In the genomic region with DNA sequence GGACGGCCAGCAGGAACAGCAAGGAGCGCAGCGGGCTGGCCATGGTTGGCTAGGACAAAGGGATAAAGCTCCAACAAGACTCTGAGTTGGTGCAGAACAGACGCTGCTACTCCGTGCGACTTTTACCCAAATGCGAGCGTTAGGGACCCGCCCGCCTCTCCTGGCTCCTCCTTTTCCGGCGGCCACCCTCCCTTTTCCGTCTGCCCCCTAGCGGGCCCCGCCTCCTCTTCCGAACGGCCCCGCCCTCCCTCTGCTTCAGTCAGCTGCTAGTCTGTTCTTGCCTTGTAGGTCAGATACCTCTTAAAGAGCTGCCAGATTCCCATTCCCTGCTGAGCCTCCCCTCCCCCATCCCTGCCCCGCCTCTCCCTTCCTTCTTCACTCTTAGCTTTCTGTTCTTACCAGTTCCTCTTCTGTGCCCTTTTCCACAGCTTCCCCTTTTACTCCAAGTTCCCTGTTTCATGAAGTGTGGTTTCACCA, we compare ENCODE assay signal across 8 mouse cellular contexts. TPM values are rescaled to one million over a fixed set of nuclear protein-coding genes. Genes with fewer than 3 reads are reported as not detected.
DNase-seq lines count a peak whose midpoint lies in the region; ATAC-seq and TF ChIP-seq lines count a peak whose summit lies in the region.

A gene (minus strand): TSS at position 358 of the 477 bp plus-strand sequence.

- no peaks in the 10 kb centered on the region; a peak in 2 of 4 replicates for H3K27me3 ChIP-seq in MEL (ENCODE audit: control insufficient read depth in 1 of 2, insufficient read depth in 2 of 2, low read length in 2 of 2)
- no peaks in the 10 kb centered on the region for H3K27me3 ChIP-seq in hindbrain, embryonic 10.5 days (ENCODE audit: insufficient read depth, poor library complexity, severe bottlenecking)
- no peaks in the 10 kb centered on the region for H3K27me3 ChIP-seq in lung, postnatal 0 days (replicated peaks; ENCODE audit: insufficient read depth, low read length)

- H3K79me2 ChIP-seq in MEL (ENCODE audit: control insufficient read depth, insufficient read depth, low read length, poor library complexity): peaks cover 11% of the 10 kb centered on the region

- peaks cover 0 to 11% of the 10 kb centered on the region in 2 experiments; a peak in 3 of 4 replicates for H3K4me1 ChIP-seq in MEL (ENCODE audit: control insufficient read depth in 1 of 2, insufficient read depth in 2 of 2, low read length in 2 of 2)
- H3K4me1 ChIP-seq in hindbrain, embryonic 10.5 days (replicated peaks): peaks cover 42% of the 10 kb centered on the region
- H3K4me1 ChIP-seq in lung, postnatal 0 days (ENCODE audit: insufficient read depth, low read depth, low read length): peaks cover 22% of the 10 kb centered on the region; the same call in 1 of the 2 replicates

- TF ChIP-seq EP300 in MEL (IDR thresholded peaks at IDR 0.05; ENCODE audit: low read depth in 1 of 2, low read length in 2 of 2): peak; percentile 59 to 64
- 0 out of 2 replicates have a peak, but pooled peaks have one; percentile 26 for TF ChIP-seq EP300 in lung, postnatal 0 days (IDR thresholded peaks at IDR 0.05)

- no peaks in the 10 kb centered on the region for H3K9me3 ChIP-seq in MEL (replicated peaks; ENCODE audit: insufficient read depth, low read length)
- H3K9me3 ChIP-seq in hindbrain, embryonic 10.5 days: no peaks in the 10 kb centered on the region
- no peaks in the 10 kb centered on the region for H3K9me3 ChIP-seq in lung, postnatal 0 days (ENCODE audit: low read length)

- peaks cover 0 to 2% of the 10 kb centered on the region in 2 experiments; a peak in 1 of 4 replicates for H3K36me3 ChIP-seq in MEL (ENCODE audit: control insufficient read depth in 1 of 2, insufficient read depth in 2 of 2, low read length in 2 of 2)
- H3K36me3 ChIP-seq in hindbrain, embryonic 10.5 days: peaks cover 29% of the 10 kb centered on the region
- H3K36me3 ChIP-seq in lung, postnatal 0 days (ENCODE audit: insufficient read depth, low read length): peaks cover 4% of the 10 kb centered on the region; the same call in 1 of the 2 replicates

- no peak for TF ChIP-seq CTCF in MEL (IDR thresholded peaks at IDR 0.05 in 2 of 3, conservative IDR thresholded peaks at IDR 0.05 in 1 of 3; ENCODE audit: control insufficient read depth in 1 of 3, insufficient read depth in 1 of 3, low read depth in 2 of 3, low read length in 3 of 3, poor library complexity in 1 of 3, severe bottlenecking in 1 of 3)
- TF ChIP-seq CTCF in lung, postnatal 0 days (IDR thresholded peaks at IDR 0.05): peak; percentile 52

- TF ChIP-seq POLR2A in MEL (IDR thresholded peaks at IDR 0.05; ENCODE audit: control insufficient read depth in 1 of 2, insufficient read depth in 1 of 2, low read depth in 1 of 2, low read length in 2 of 2, poor library complexity in 1 of 2): peak; percentile 64 to 78

- peak within 1 kb of the TSS; percentile 77 for H3K9ac ChIP-seq in MEL (ENCODE audit: control insufficient read depth, low read depth, low read length, poor library complexity, severe bottlenecking)
- peak within 1 kb of the TSS; percentile 80 for H3K9ac ChIP-seq in lung, postnatal 0 days (replicated peaks; ENCODE audit: low read depth)

- ATAC-seq in frontal cortex, adult (ENCODE audit: low TSS enrichment): peak; percentile 83
- ATAC-seq in lung, postnatal 0 days: peak; percentile 97

- no peak for TF ChIP-seq RAD21 in MEL (IDR thresholded peaks at IDR 0.05; ENCODE audit: low read depth, low read length)

- WGBS in hindbrain, embryonic 10.5 days: 0% methylated on average over 19 of the region's 19 CpGs
- 1% methylated on average over 16 of the region's 19 CpGs for WGBS in lung, postnatal 0 days

- peak; percentile 92 for DNase-seq in MEL (ENCODE audit: low read depth, low spot score)
- DNase-seq in cerebellum, adult 8-10 months: peak; percentile 82
- DNase-seq in hindbrain, embryonic 10.5 days (ENCODE audit: low spot score): peak; percentile 93
- DNase-seq in layer of hippocampus, adult 9-11 months: peak; percentile 95
- DNase-seq in lung, postnatal 0 days (ENCODE audit: low spot score): peak; percentile 97
- DNase-seq in ovary, postnatal 14 days (ENCODE audit: low spot score): peak; percentile 87
- peak; percentile 93 for DNase-seq in thymus, postnatal 14 days

- H3K4me3 ChIP-seq in MEL (ENCODE audit: control insufficient read depth in 1 of 2, insufficient read depth in 1 of 2, low read depth in 2 of 2, low read length in 2 of 2): peak within 1 kb of the TSS; percentile 91 to 92
- peak within 1 kb of the TSS; percentile 81 for H3K4me3 ChIP-seq in hindbrain, embryonic 10.5 days
- peak within 1 kb of the TSS; percentile 91 for H3K4me3 ChIP-seq in lung, postnatal 0 days (ENCODE audit: low read depth, low read length)

- peak within 1 kb of the TSS; percentile 89 for H3K4me2 ChIP-seq in lung, postnatal 0 days (replicated peaks; ENCODE audit: low read depth, low read length)

- H3K27ac ChIP-seq in MEL (ENCODE audit: control insufficient read depth, low read depth, low read length): peak within 1 kb of the TSS; percentile 60
- peak within 1 kb of the TSS; percentile 95 for H3K27ac ChIP-seq in hindbrain, embryonic 10.5 days
- H3K27ac ChIP-seq in lung, postnatal 0 days (ENCODE audit: low read length): peak within 1 kb of the TSS; percentile 94

TF ChIP-seq in MEL, 35 proteins besides CTCF, POLR2A, EP300 and RAD21:
- TF ChIP-seq SMC3 (IDR thresholded peaks at IDR 0.05; ENCODE audit: low read depth, low read length) (no peak), UBTF (IDR thresholded peaks at IDR 0.05; ENCODE audit: borderline replicate concordance, insufficient read depth, low read depth, low read length) (no peak), CHD2 (IDR thresholded peaks at IDR 0.05; ENCODE audit: low read length) (peak; percentile 61), USF1 (IDR thresholded peaks at IDR 0.05; ENCODE audit: low read depth, low read length) (no peak), TBP (IDR thresholded peaks at IDR 0.05; ENCODE audit: low read depth, low read length) (0 out of 2 replicates have a peak, but pooled peaks have one; percentile 46), MAZ (IDR thresholded peaks at IDR 0.05; ENCODE audit: low read depth, low read length) (no peak), NELFE (IDR thresholded peaks at IDR 0.05; ENCODE audit: low read depth, low read length) (peak; percentile 86), MEF2A (IDR thresholded peaks at IDR 0.05; ENCODE audit: extremely low read depth, insufficient replicate concordance, low read depth, low read length, poor library complexity, severe bottlenecking) (no peak), ELF1 (IDR thresholded peaks at IDR 0.05; ENCODE audit: low read depth, low read length) (0 out of 2 replicates have a peak, but pooled peaks have one; percentile 35), USF2 (IDR thresholded peaks at IDR 0.05; ENCODE audit: borderline replicate concordance in 1 of 2, insufficient read depth in 1 of 2, low read depth in 1 of 2, low read length in 2 of 2) (no peak), TCF12 (IDR thresholded peaks at IDR 0.05; ENCODE audit: low read depth, low read length) (no peak), KAT2A (conservative IDR thresholded peaks at IDR 0.05; ENCODE audit: low read depth, low read length) (no peak), MYC (IDR thresholded peaks at IDR 0.05; ENCODE audit: low read depth, low read length) (no peak), CHD1 (IDR thresholded peaks at IDR 0.05; ENCODE audit: low read depth, low read length) (no peak), TAL1 (IDR thresholded peaks at IDR 0.05; ENCODE audit: low read length) (no peak), MAX (IDR thresholded peaks at IDR 0.05; ENCODE audit: low read length) (no peak; the same call in 1 of the 2 replicates), HCFC1 (IDR thresholded peaks at IDR 0.05; ENCODE audit: low read depth, low read length) (peak; percentile 57; the same call in 1 of the 2 replicates), MYB (IDR thresholded peaks at IDR 0.05; ENCODE audit: low read depth, low read length) (no peak), POLR2AphosphoS2 (IDR thresholded peaks at IDR 0.05; ENCODE audit: low read length) (peak; percentile 69; the same call in 1 of the 2 replicates), SIN3A (IDR thresholded peaks at IDR 0.05; ENCODE audit: low read length) (peak; percentile 49; the same call in 1 of the 2 replicates), JUND (IDR thresholded peaks at IDR 0.05; ENCODE audit: low read depth, low read length) (no peak), ETS1 (IDR thresholded peaks at IDR 0.05; ENCODE audit: low read depth, low read length) (peak; percentile 74), GABPA (IDR thresholded peaks at IDR 0.05; ENCODE audit: low read depth, low read length) (no peak), RCOR1 (IDR thresholded peaks at IDR 0.05; ENCODE audit: low read depth, low read length) (no peak), MAFK (IDR thresholded peaks at IDR 0.05; ENCODE audit: borderline replicate concordance, low read depth, low read length) (no peak), ZC3H11A (IDR thresholded peaks at IDR 0.05; ENCODE audit: low read depth, low read length) (no peak), GATA1 (IDR thresholded peaks at IDR 0.05; ENCODE audit: low read depth, low read length) (no peak), NRF1 (IDR thresholded peaks at IDR 0.05; ENCODE audit: insufficient read depth, low read depth, low read length, poor library complexity, severe bottlenecking) (no peak), ZKSCAN1 (IDR thresholded peaks at IDR 0.05; ENCODE audit: low read depth, low read length) (no peak), E2F4 (IDR thresholded peaks at IDR 0.05; ENCODE audit: borderline replicate concordance, low read depth, low read length) (no peak), ZNF384 (IDR thresholded peaks at IDR 0.05; ENCODE audit: low read depth, low read length) (no peak), ZMIZ1 (IDR thresholded peaks at IDR 0.05; ENCODE audit: low read depth, low read length) (peak; percentile 38; the same call in 1 of the 2 replicates), POLR2AphosphoS5 (IDR thresholded peaks at IDR 0.05; ENCODE audit: borderline replicate concordance, low read depth, low read length) (no peak), MXI1 (IDR thresholded peaks at IDR 0.05; ENCODE audit: low read depth, low read length) (no peak; the same call in 1 of the 2 replicates), BHLHE40 (IDR thresholded peaks at IDR 0.05; ENCODE audit: borderline replicate concordance, low read depth, low read length) (0 out of 2 replicates have a peak, but pooled peaks have one; percentile 10)

RNA-seq across cellular contexts. Expression of the gene that starts here (rescaled TPM):
- total RNA-seq in MEL (2012; rRNA removed): 104 and 114 TPM in 2 replicates
- polyA plus RNA-seq in MEL (2012; ENCODE audit: insufficient read depth in 1 of 2, insufficient read length in 2 of 2, low read depth in 1 of 2, low replicate concordance in 2 of 2, missing spikeins in 1 of 2): 100 to 1,000 TPM in 1 of 2 experiments, not detected in 1; 122 TPM
- 308 and 381 TPM in 2 replicates for polyA plus RNA-seq in hindbrain, embryonic 10.5 days (2016; fragmentation: Nextera tagmentation; extraction: Ambion mirVana)
- 755 and 866 TPM in 2 replicates for polyA plus RNA-seq in lung, postnatal 0 days (2015; fragmentation: Nextera tagmentation; extraction: Ambion mirVana)

Comparison
In these comparisons a context has a peak if more than half of its experiments do, and no peak if none do; other contexts are left out.
1. Peak in every context shown above with its lines: DNase-seq, ATAC-seq, H3K4me3 ChIP-seq and H3K27ac ChIP-seq.